Mouse (Mus musculus) brain, embryonic 14.5 days (tissue): Measurements from ENCODE around the gene Rgs11.

ENCODE experiments used
- CTCF ChIP-seq: fragments of 200-500 bp; IDR thresholded peaks from 2 replicates; pipeline ENCODE4 v1.5.1; 2012; ENCODE audit warnings: inconsistent platforms, mild to moderate bottlenecking, moderate library complexity, borderline replicate concordance; ENCODE audit not compliant: insufficient read depth, insufficient read length; ENCODE audit errors: extremely low read depth
- POLR2A ChIP-seq: fragments of 200-500 bp; IDR thresholded peaks from 2 replicates; pipeline ENCODE4 v1.6.1; 2012; ENCODE audit warnings: mild to moderate bottlenecking, inconsistent platforms, borderline replicate concordance; ENCODE audit not compliant: poor library complexity, insufficient read depth, insufficient read length, severe bottlenecking; ENCODE audit errors: extremely low read depth

- TF ChIP-seq CTCF (no peak), POLR2A (no peak)
Observed at GRCm38 (mm10) chr17:26251886-26252538, 49.3 kb downstream of the Rgs11 start.
